Mouse (Mus musculus) heart, postnatal 0 days (tissue): ENCODE data around the gene 1700008O03Rik. TPM values are rescaled to one million over a fixed set of nuclear protein-coding genes. Genes with fewer than 3 reads are reported as not detected.
A peak's percentile ranks its signal among the peaks of the same experiment; 100 is the strongest.

ENCODE experiments used
- ATAC-seq: fragments of 200-750 bp; cut with Nextera tagmentation; 2 replicates; pipeline ENCODE4 v1.8.0; 2017; ENCODE audit warnings: low read depth, moderate number of reproducible peaks, moderate library complexity; ENCODE audit not compliant: insufficient read depth
- DNase-seq: peaks from one replicate; pipeline ENCODE4 v3.0.0-alpha.2; 2016; ENCODE audit warnings: low spot score
- H3K27ac ChIP-seq: fragments of 300-500 bp; sonication (generic); 2 replicates; pipeline ENCODE4 v1.5.1; 2014; ENCODE audit warnings: low read depth, mild to moderate bottlenecking
- H3K27me3 ChIP-seq: fragments of 300-500 bp; sonication (generic); 2 replicates; pipeline ENCODE4 v1.6.1; 2014; ENCODE audit warnings: low read length, mixed read lengths; ENCODE audit not compliant: control insufficient read depth, insufficient read depth
- H3K36me3 ChIP-seq: fragments of 300-500 bp; sonication (generic); replicated peaks from 2 replicates; pipeline ENCODE4 v1.6.1; 2014; ENCODE audit warnings: low read length, mixed read lengths; ENCODE audit not compliant: control insufficient read depth, insufficient read depth
- H3K4me1 ChIP-seq: fragments of 300-500 bp; sonication (generic); 2 replicates; pipeline ENCODE4 v1.6.1; 2014; ENCODE audit warnings: antibody characterized with exemption; ENCODE audit not compliant: control insufficient read depth, insufficient read depth
- H3K4me2 ChIP-seq: fragments of 300-500 bp; sonication (generic); 2 replicates; pipeline ENCODE4 v1.6.1; 2014; ENCODE audit warnings: low read depth, mild to moderate bottlenecking, low read length, moderate library complexity
- H3K4me3 ChIP-seq: fragments of 300-500 bp; sonication (generic); 2 replicates; pipeline ENCODE4 v1.5.1; 2014; ENCODE audit warnings: low read depth, low read length
- H3K9ac ChIP-seq: fragments of 300-500 bp; sonication (generic); replicated peaks from 2 replicates; pipeline ENCODE4 v1.6.1; 2014; ENCODE audit warnings: low read depth, low read length, mixed read lengths
- H3K9me3 ChIP-seq: fragments of 300-500 bp; sonication (generic); replicated peaks from 2 replicates; pipeline ENCODE4 v1.6.1; 2016; ENCODE audit warnings: low read length; ENCODE audit not compliant: control insufficient read depth
- CTCF ChIP-seq: IDR thresholded peaks from 2 replicates; pipeline ENCODE4 v1.5.1; 2016; ENCODE audit warnings: antibody characterized with exemption, control low read depth, low read depth
- EP300 ChIP-seq: IDR thresholded peaks from 2 replicates; pipeline ENCODE4 v1.6.1; 2016; ENCODE audit warnings: antibody characterized with exemption, low read depth
- WGBS: fragments of 180-500 bp; shearing (Covaris S2); extraction: QIAGEN DNeasy Blood & Tissue Kit; methylation state at CpG from one replicate; pipeline ENCODE4 v1.1.7; 2014; 5-methylcytosine and 5-hydroxymethylcytosine counted together
- polyA plus RNA-seq: library from polyadenylated mRNA; unstranded; fragments of >200 nt; fragmentation: Nextera tagmentation; extraction: Ambion mirVana; gene quantifications from 2 replicates; pipeline ENCODE4 v1.2.1, GENCODE M21; 2015
- total RNA-seq: library from RNA; depleted of rRNA; stranded (reverse); fragments of >200 nt; gene quantifications from 2 replicates; pipeline ENCODE4 v1.2.3, GENCODE M21; 2014; ENCODE audit warnings: low replicate concordance

1700008O03Rik gene
- total and polyA plus RNA-seq, 2 experiments from 2014 or later: 0.14 TPM; not detected in 1

- Histone ChIP-seq H3K4me2 (peak overlapping the region; percentile 86; the same call in 1 of the 2 replicates), H3K27me3 (peaks cover 32% of the 10 kb centered on the region), H3K36me3 (no peaks in the 10 kb centered on the region), H3K4me3 (no peak overlapping the region), H3K27ac (no peak overlapping the region), H3K9me3 (no peaks in the 10 kb centered on the region), H3K4me1 (peaks cover 7% of the 10 kb centered on the region; the same call in 1 of the 2 replicates), H3K9ac (no peak overlapping the region)
- ATAC-seq (0 out of 2 replicates have a peak, but pooled peaks have one; percentile 3), DNase-seq (no peak)
- WGBS: 11% methylated on average over 21 of the region's 21 CpGs
- no peak for TF ChIP-seq CTCF
- no peak for TF ChIP-seq EP300
Observed at GRCm38 (mm10) chr7:44360792-44361301, 24.8 kb downstream of the 1700008O03Rik start.

- 0% methylated on average over 54 of the region's 54 CpGs for WGBS
Observed at GRCm38 (mm10) chr7:44359908-44360672, 25.5 kb downstream of the 1700008O03Rik start.

GRCm38 (mm10) chr7:44358886-44359654, 26.6 kb downstream of the 1700008O03Rik start:
- DNase-seq: no peak

More at GRCm38 (mm10) chr7:44359908-44360672, 25.5 kb downstream of the 1700008O03Rik start:
- no peaks in the 10 kb centered on the region for H3K36me3 ChIP-seq
- H3K4me3 ChIP-seq: peak overlapping the region; percentile 46
- ATAC-seq: peak; percentile 91
- H3K4me2 ChIP-seq: peak overlapping the region; percentile 86
- H3K27me3 ChIP-seq: peaks cover 39% of the 10 kb centered on the region
- peak overlapping the region; percentile 66 for H3K27ac ChIP-seq
- TF ChIP-seq EP300 (no peak), CTCF (no peak)
- peaks cover 7% of the 10 kb centered on the region; the same call in 1 of the 2 replicates for H3K4me1 ChIP-seq
- peak; percentile 88 for DNase-seq
- no peaks in the 10 kb centered on the region for H3K9me3 ChIP-seq
- peak overlapping the region; percentile 65 for H3K9ac ChIP-seq

GRCm38 (mm10) chr7:44358012-44358411, 27.6 kb downstream of the 1700008O03Rik start:
- no peak for ATAC-seq
- Histone ChIP-seq H3K9ac (no peak overlapping the region), H3K4me2 (no peak overlapping the region), H3K36me3 (no peaks in the 10 kb centered on the region), H3K27me3 (peaks cover 60% of the 10 kb centered on the region), H3K27ac (no peak overlapping the region), H3K4me3 (no peak overlapping the region), H3K4me1 (peaks cover 7% of the 10 kb centered on the region; the same call in 1 of the 2 replicates), H3K9me3 (no peaks in the 10 kb centered on the region)
- DNase-seq: no peak
- TF ChIP-seq CTCF: no peak
- TF ChIP-seq EP300: no peak
- WGBS: 22% methylated on average over 5 of the region's 5 CpGs

More at GRCm38 (mm10) chr7:44358886-44359654, 26.6 kb downstream of the 1700008O03Rik start:
- peak overlapping the region; percentile 46 for H3K4me3 ChIP-seq
- no peaks in the 10 kb centered on the region for H3K9me3 ChIP-seq
- H3K9ac ChIP-seq: peak overlapping the region; percentile 65
- peak overlapping the region; percentile 86 for H3K4me2 ChIP-seq
- ATAC-seq: peak; percentile 10; the same call in 1 of the 2 replicates
- TF ChIP-seq EP300: no peak
- no peak for TF ChIP-seq CTCF
- peaks cover 7% of the 10 kb centered on the region; the same call in 1 of the 2 replicates for H3K4me1 ChIP-seq
- no peaks in the 10 kb centered on the region for H3K36me3 ChIP-seq
- H3K27me3 ChIP-seq: peaks cover 49% of the 10 kb centered on the region
- WGBS: 12% methylated on average over 15 of the region's 26 CpGs
- H3K27ac ChIP-seq: peak overlapping the region; percentile 66

GRCm38 (mm10) chr7:44357531-44357930, 28.1 kb downstream of the 1700008O03Rik start:
- Histone ChIP-seq H3K4me1 (peaks cover 7% of the 10 kb centered on the region; the same call in 1 of the 2 replicates), H3K4me2 (no peak overlapping the region), H3K4me3 (no peak overlapping the region), H3K36me3 (no peaks in the 10 kb centered on the region), H3K9ac (no peak overlapping the region), H3K27me3 (peaks cover 65% of the 10 kb centered on the region), H3K27ac (no peak overlapping the region), H3K9me3 (no peaks in the 10 kb centered on the region)
- no peak for ATAC-seq
- WGBS: 26% methylated on average over 8 of the region's 10 CpGs
- TF ChIP-seq CTCF (no peak), EP300 (no peak)
- DNase-seq: no peak
